Mouse (Mus musculus): ENCODE results near the gene Mill2. TPM values are rescaled to one million over a fixed set of nuclear protein-coding genes. Genes with fewer than 3 reads are reported as not detected.

Gene Mill2
- total and polyA plus RNA-seq, 3 experiments: not detected

- Histone ChIP-seq H3K36me3 (replicated peaks in 1 of 2; ENCODE audit: control insufficient read depth in 1 of 2, insufficient read depth in 1 of 2, low read length in 1 of 2) (no peaks in the 10 kb centered on the region), H3K9me3 (replicated peaks; ENCODE audit: low read length) (no peaks in the 10 kb centered on the region), H3K4me3 (replicated peaks in 1 of 3; ENCODE audit: low read depth in 2 of 3, low read length in 2 of 3, poor library complexity in 1 of 3) (no peak within 1 kb of the TSS), H3K9ac (ENCODE audit: insufficient read depth, low read depth) (no peak within 1 kb of the TSS), H3K4me2 (ENCODE audit: insufficient read depth, low read depth, poor library complexity, severe bottlenecking) (no peak within 1 kb of the TSS), H3K27ac (ENCODE audit: insufficient read depth, low read depth) (no peak within 1 kb of the TSS), H3K79me2 (replicated peaks; ENCODE audit: control insufficient read depth, extremely low read depth, insufficient read depth, poor library complexity, severe bottlenecking) (no peaks in the 10 kb centered on the region), H3K27me3 (replicated peaks) (peaks cover 54% of the 10 kb centered on the region), H3K4me1 (ENCODE audit: control insufficient read depth in 1 of 2, insufficient read depth in 2 of 2) (no peaks in the 10 kb centered on the region; a peak in 1 of 4 replicates)
- in situ Hi-C loops (cut with MboI; ENCODE audit: low pct_ligation_motif_present, low pct_unique_long_range_greater_than_20kb, low sequenced_read_pairs) (no loop called here), dilution Hi-C loops (cut with MboI; ENCODE audit: extremely low pct_ligation_motif_present, extremely low pct_unique_long_range_greater_than_20kb, low sequenced_read_pairs) (no loop called here)
- TF ChIP-seq RAD21 (IDR thresholded peaks at IDR 0.05; ENCODE audit: low read depth, low read length) (no peak), MAX (IDR thresholded peaks at IDR 0.05; ENCODE audit: low read length) (no peak), ZC3H11A (IDR thresholded peaks at IDR 0.05; ENCODE audit: low read depth, low read length) (no peak), ZNF384 (IDR thresholded peaks at IDR 0.05; ENCODE audit: low read depth, low read length) (no peak), ZKSCAN1 (IDR thresholded peaks at IDR 0.05; ENCODE audit: borderline replicate concordance, low read depth, low read length) (no peak), MYC (IDR thresholded peaks at IDR 0.05; ENCODE audit: low read depth, low read length) (no peak), MAZ (IDR thresholded peaks at IDR 0.05; ENCODE audit: low read depth, low read length) (no peak), NELFE (IDR thresholded peaks at IDR 0.05; ENCODE audit: low read depth, low read length) (no peak), TBP (conservative IDR thresholded peaks at IDR 0.05; ENCODE audit: low read depth, low read length) (no peak), POLR2AphosphoS2 (IDR thresholded peaks at IDR 0.05; ENCODE audit: low read depth, low read length) (no peak), CHD1 (IDR thresholded peaks at IDR 0.05; ENCODE audit: low read depth, low read length) (no peak), POLR2A (IDR thresholded peaks at IDR 0.05; ENCODE audit: low read depth, low read length) (no peak), CTCF (conservative IDR thresholded peaks at IDR 0.05 in 1 of 2, IDR thresholded peaks at IDR 0.05 in 1 of 2; ENCODE audit: low read depth in 2 of 2, low read length in 2 of 2) (no peak), SMC3 (IDR thresholded peaks at IDR 0.05; ENCODE audit: low read depth, low read length) (no peak), USF2 (conservative IDR thresholded peaks at IDR 0.05; ENCODE audit: low read depth, low read length) (no peak), NRF1 (IDR thresholded peaks at IDR 0.05; ENCODE audit: low read depth, low read length) (no peak), UBTF (IDR thresholded peaks at IDR 0.05; ENCODE audit: low read depth, low read length) (no peak)
- no peak for DNase-seq (ENCODE audit: extremely low read depth)
Observed at GRCm38 (mm10) chr7:18821507-18821906, 18.3 kb upstream of the Mill2 start, which contains the start of gene Psg17. Gene Psg17, minus strand, starts transcription at chr7:18821607.

GRCm38 (mm10) chr7:18827792-18828546 lies 11.8 kb upstream of the Mill2 start:
- dilution Hi-C loops (cut with MboI; ENCODE audit: extremely low pct_ligation_motif_present, extremely low pct_unique_long_range_greater_than_20kb, low sequenced_read_pairs) (no loop called here), in situ Hi-C loops (cut with MboI; ENCODE audit: low pct_ligation_motif_present, low pct_unique_long_range_greater_than_20kb, low sequenced_read_pairs) (no loop called here)
- Histone ChIP-seq H3K27me3 (replicated peaks) (peaks cover 51% of the 10 kb centered on the region), H3K79me2 (replicated peaks; ENCODE audit: control insufficient read depth, extremely low read depth, insufficient read depth, poor library complexity, severe bottlenecking) (no peaks in the 10 kb centered on the region), H3K4me2 (ENCODE audit: insufficient read depth, low read depth, poor library complexity, severe bottlenecking) (no peak overlapping the region), H3K9ac (ENCODE audit: insufficient read depth, low read depth) (no peak overlapping the region), H3K27ac (ENCODE audit: insufficient read depth, low read depth) (no peak overlapping the region), H3K9me3 (replicated peaks; ENCODE audit: low read length) (no peaks in the 10 kb centered on the region), H3K4me3 (replicated peaks in 1 of 3; ENCODE audit: low read depth in 2 of 3, low read length in 2 of 3, poor library complexity in 1 of 3) (no peak overlapping the region), H3K36me3 (replicated peaks in 1 of 2; ENCODE audit: control insufficient read depth in 1 of 2, insufficient read depth in 1 of 2, low read length in 1 of 2) (no peaks in the 10 kb centered on the region), H3K4me1 (ENCODE audit: control insufficient read depth in 1 of 2, insufficient read depth in 2 of 2) (no peaks in the 10 kb centered on the region)
- no peak for DNase-seq (ENCODE audit: extremely low read depth)
- TF ChIP-seq UBTF (IDR thresholded peaks at IDR 0.05; ENCODE audit: low read depth, low read length): no peak
- TF ChIP-seq E2F4 (IDR thresholded peaks at IDR 0.05; ENCODE audit: insufficient replicate concordance, low read depth, low read length): no peak
- no peak for TF ChIP-seq IRF4 (IDR thresholded peaks at IDR 0.05; ENCODE audit: low read depth, low read length)
- no peak for TF ChIP-seq CHD1 (IDR thresholded peaks at IDR 0.05; ENCODE audit: low read depth, low read length)
- TF ChIP-seq JUND (conservative IDR thresholded peaks at IDR 0.05; ENCODE audit: low read depth, low read length): no peak
- TF ChIP-seq TCF12 (IDR thresholded peaks at IDR 0.05; ENCODE audit: low read depth, low read length): no peak
- no peak for TF ChIP-seq ZC3H11A (IDR thresholded peaks at IDR 0.05; ENCODE audit: low read depth, low read length)
- no peak for TF ChIP-seq EP300 (IDR thresholded peaks at IDR 0.05; ENCODE audit: low read length)
- TF ChIP-seq PAX5 (IDR thresholded peaks at IDR 0.05; ENCODE audit: low read length): no peak
- no peak for TF ChIP-seq NRF1 (IDR thresholded peaks at IDR 0.05; ENCODE audit: low read depth, low read length)
- no peak for TF ChIP-seq ZKSCAN1 (IDR thresholded peaks at IDR 0.05; ENCODE audit: borderline replicate concordance, low read depth, low read length)
- no peak for TF ChIP-seq JUN (IDR thresholded peaks at IDR 0.05; ENCODE audit: insufficient read depth, low read depth, low read length)
- no peak for TF ChIP-seq ZNF384 (IDR thresholded peaks at IDR 0.05; ENCODE audit: low read depth, low read length)
- TF ChIP-seq MAX (IDR thresholded peaks at IDR 0.05; ENCODE audit: low read length): no peak

Measured in CH12.LX (cell line).